Mouse (Mus musculus): ENCODE data around the gene Xpr1.

The Xpr1 gene

GRCm38 (mm10) chr1:155407697-155408576 is 9.3 kb downstream of the Xpr1 start:
- DNase-seq (ENCODE audit: low read depth, low spot score): no peak

GRCm38 (mm10) chr1:155400056-155400455 is 17.2 kb downstream of the Xpr1 start:
- DNase-seq (ENCODE audit: low read depth, low spot score): no peak

GRCm38 (mm10) chr1:155394829-155395228 is 22.4 kb downstream of the Xpr1 start:
- DNase-seq (ENCODE audit: low read depth, low spot score): no peak

- no peak for DNase-seq (ENCODE audit: low read depth, low spot score)
These were observed 23.2 kb downstream of the Xpr1 start for GRCm38 (mm10) chr1:155394021-155394420.

GRCm38 (mm10) chr1:155392825-155393224 is 24.4 kb downstream of the Xpr1 start:
- no peak for DNase-seq (ENCODE audit: low read depth, low spot score)

- no peak for DNase-seq (ENCODE audit: low read depth, low spot score)
These were observed 25.7 kb downstream of the Xpr1 start for GRCm38 (mm10) chr1:155391537-155391936.

- DNase-seq (ENCODE audit: low read depth, low spot score): no peak
These were observed 28.8 kb downstream of the Xpr1 start for GRCm38 (mm10) chr1:155388418-155388817.

GRCm38 (mm10) chr1:155386551-155386950 is 30.7 kb downstream of the Xpr1 start:
- DNase-seq (ENCODE audit: low read depth, low spot score): no peak

- DNase-seq (ENCODE audit: low read depth, low spot score): no peak
These were observed 33.6 kb downstream of the Xpr1 start for GRCm38 (mm10) chr1:155383319-155384302.

GRCm38 (mm10) chr1:155381931-155382330 is 35.3 kb downstream of the Xpr1 start:
- DNase-seq (ENCODE audit: low read depth, low spot score): no peak

- DNase-seq (ENCODE audit: low read depth, low spot score): no peak
These were observed 37.9 kb downstream of the Xpr1 start for GRCm38 (mm10) chr1:155379289-155379688.

- DNase-seq (ENCODE audit: low read depth, low spot score): no peak
These were observed 44.4 kb downstream of the Xpr1 start for GRCm38 (mm10) chr1:155372821-155373220.

GRCm38 (mm10) chr1:155370075-155370658 is 47.0 kb downstream of the Xpr1 start:
- DNase-seq (ENCODE audit: low read depth, low spot score): no peak

GRCm38 (mm10) chr1:155366366-155366765 is 50.8 kb downstream of the Xpr1 start:
- no peak for DNase-seq (ENCODE audit: low read depth, low spot score)

GRCm38 (mm10) chr1:155361502-155362126 is 55.6 kb downstream of the Xpr1 start:
- no peak for DNase-seq (ENCODE audit: low read depth, low spot score)

GRCm38 (mm10) chr1:155353096-155353495 is 64.1 kb downstream of the Xpr1 start:
- no peak for DNase-seq (ENCODE audit: low read depth, low spot score)

- no peak for DNase-seq (ENCODE audit: low read depth, low spot score)
These were observed 65.7 kb downstream of the Xpr1 start for GRCm38 (mm10) chr1:155351527-155351926.

GRCm38 (mm10) chr1:155348491-155348890 is 68.7 kb downstream of the Xpr1 start:
- DNase-seq (ENCODE audit: low read depth, low spot score): no peak

GRCm38 (mm10) chr1:155347339-155347738 is 69.9 kb downstream of the Xpr1 start:
- no peak for DNase-seq (ENCODE audit: low read depth, low spot score)

- no peak for DNase-seq (ENCODE audit: low read depth, low spot score)
These were observed 73.2 kb downstream of the Xpr1 start for GRCm38 (mm10) chr1:155344019-155344418.

- DNase-seq (ENCODE audit: low read depth, low spot score): no peak
These were observed 77.6 kb downstream of the Xpr1 start for GRCm38 (mm10) chr1:155339622-155340021.

Data from retina, adult 2 months (tissue).